In the genomic region with DNA sequence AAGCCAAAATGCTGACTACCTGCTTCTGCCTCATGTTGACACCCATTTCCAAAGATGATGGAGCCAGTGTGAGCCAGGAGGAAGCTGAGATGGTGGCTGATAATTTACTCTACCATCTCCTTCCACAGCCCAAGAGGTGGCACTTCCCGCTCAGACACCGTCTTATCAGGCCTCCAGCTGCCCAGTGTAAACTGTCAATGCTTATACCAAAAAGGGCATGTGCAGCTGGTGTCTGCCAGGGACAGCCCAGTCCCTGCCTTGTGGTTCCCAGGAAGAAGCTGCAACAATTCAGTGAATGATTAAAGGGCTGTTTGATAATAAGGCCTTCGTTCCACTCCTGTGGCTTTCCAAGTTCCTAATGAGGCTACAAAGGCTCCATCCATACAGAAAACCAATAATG, we compare ENCODE assay signal across 9 mouse cellular contexts. TPM values are rescaled to one million over a fixed set of nuclear protein-coding genes. Genes with fewer than 3 reads are reported as not detected.
DNase-seq lines count a peak whose midpoint lies in the region; ATAC-seq and TF ChIP-seq lines count a peak whose summit lies in the region.
"Had no signal": no experiment of that assay in that cellular context is flagged by ENCODE, and none has a peak within 500 bp of the region (broad histone marks: within the 10 kb centered on the region; RNA-seq: fewer than 3 reads in every experiment).

No protein-coding gene starts in this region.

- H3K27me3 ChIP-seq in hindbrain, embryonic 11.5 days (ENCODE audit: control insufficient read depth, insufficient read depth, low read length), result no peaks in the 10 kb centered on the region
- no peaks in the 10 kb centered on the region for H3K27me3 ChIP-seq in hindbrain, embryonic 10.5 days (ENCODE audit: insufficient read depth, poor library complexity, severe bottlenecking)
- no peaks in the 10 kb centered on the region for H3K27me3 ChIP-seq in stomach, embryonic 14.5 days (ENCODE audit: control insufficient read depth, insufficient read depth, low read length)
- H3K27me3 ChIP-seq in stomach, postnatal 0 days (ENCODE audit: control insufficient read depth, insufficient read depth, low read length), result no peaks in the 10 kb centered on the region
- H3K27me3 ChIP-seq in limb, embryonic 15.5 days, result no peaks in the 10 kb centered on the region
- no peaks in the 10 kb centered on the region for H3K27me3 ChIP-seq in stomach, embryonic 16.5 days (ENCODE audit: control insufficient read depth, insufficient read depth, low read length)

- peaks cover 8% of the 10 kb centered on the region for H3K36me3 ChIP-seq in hindbrain, embryonic 11.5 days (ENCODE audit: control insufficient read depth, insufficient read depth, low read length)
- H3K36me3 ChIP-seq in hindbrain, embryonic 10.5 days, result peaks cover 61% of the 10 kb centered on the region
- H3K36me3 ChIP-seq in stomach, embryonic 14.5 days (ENCODE audit: control insufficient read depth, insufficient read depth, low read length), result peaks cover 17% of the 10 kb centered on the region; the same call in 1 of the 2 replicates
- peaks cover 5% of the 10 kb centered on the region for H3K36me3 ChIP-seq in stomach, postnatal 0 days (ENCODE audit: control insufficient read depth, insufficient read depth, low read length)
- peaks cover 29% of the 10 kb centered on the region for H3K36me3 ChIP-seq in limb, embryonic 15.5 days
- peaks cover 8% of the 10 kb centered on the region; the same call in 1 of the 2 replicates for H3K36me3 ChIP-seq in stomach, embryonic 16.5 days (ENCODE audit: control insufficient read depth, insufficient read depth, low read length)

- H3K4me3 ChIP-seq in hindbrain, embryonic 11.5 days (ENCODE audit: low read depth, low read length), result no peak overlapping the region
- H3K4me3 ChIP-seq in hindbrain, embryonic 10.5 days, result no peak overlapping the region
- no peak overlapping the region for H3K4me3 ChIP-seq in stomach, embryonic 14.5 days (ENCODE audit: low read depth, low read length)
- no peak overlapping the region for H3K4me3 ChIP-seq in stomach, postnatal 0 days (ENCODE audit: low read depth, low read length)
- H3K4me3 ChIP-seq in limb, embryonic 15.5 days, result no peak overlapping the region
- no peak overlapping the region for H3K4me3 ChIP-seq in stomach, embryonic 16.5 days (replicated peaks; ENCODE audit: low read length)

- no peak overlapping the region for H3K9ac ChIP-seq in hindbrain, embryonic 11.5 days (ENCODE audit: low read depth, low read length)
- no peak overlapping the region for H3K9ac ChIP-seq in stomach, embryonic 14.5 days (replicated peaks; ENCODE audit: low read depth, low read length)
- no peak overlapping the region for H3K9ac ChIP-seq in stomach, postnatal 0 days (ENCODE audit: low read length)
- no peak overlapping the region for H3K9ac ChIP-seq in limb, embryonic 15.5 days
- H3K9ac ChIP-seq in stomach, embryonic 16.5 days (ENCODE audit: low read length), result no peak overlapping the region

- H3K4me1 ChIP-seq in hindbrain, embryonic 11.5 days (replicated peaks; ENCODE audit: control insufficient read depth, insufficient read depth, low read length), result no peaks in the 10 kb centered on the region
- peaks cover 11% of the 10 kb centered on the region for H3K4me1 ChIP-seq in hindbrain, embryonic 10.5 days (replicated peaks)
- H3K4me1 ChIP-seq in stomach, embryonic 14.5 days (ENCODE audit: control insufficient read depth, insufficient read depth, low read length), result 0 out of 2 replicates have a peak, but pooled peaks cover 6% of the 10 kb centered on the region
- no peaks in the 10 kb centered on the region for H3K4me1 ChIP-seq in stomach, postnatal 0 days (replicated peaks; ENCODE audit: control insufficient read depth, insufficient read depth)
- peaks cover 4% of the 10 kb centered on the region; the same call in 1 of the 2 replicates for H3K4me1 ChIP-seq in limb, embryonic 15.5 days
- H3K4me1 ChIP-seq in stomach, embryonic 16.5 days (ENCODE audit: control insufficient read depth, insufficient read depth, low read length), result peaks cover 5% of the 10 kb centered on the region

- no peak overlapping the region for H3K4me2 ChIP-seq in hindbrain, embryonic 11.5 days (replicated peaks; ENCODE audit: low read depth, low read length)
- no peak overlapping the region for H3K4me2 ChIP-seq in stomach, embryonic 14.5 days (replicated peaks; ENCODE audit: low read depth, low read length)
- H3K4me2 ChIP-seq in stomach, postnatal 0 days (replicated peaks; ENCODE audit: low read depth), result no peak overlapping the region
- H3K4me2 ChIP-seq in limb, embryonic 15.5 days, result no peak overlapping the region
- H3K4me2 ChIP-seq in stomach, embryonic 16.5 days (ENCODE audit: low read depth, low read length), result no peak overlapping the region

- no peak for DNase-seq in hindbrain, embryonic 11.5 days (ENCODE audit: low spot score)
- DNase-seq in hindbrain, embryonic 10.5 days (ENCODE audit: low spot score), result no peak
- DNase-seq in stomach, postnatal 0 days (ENCODE audit: low spot score), result no peak
- DNase-seq in urinary bladder, adult 2 months (ENCODE audit: low spot score), result no peak
- no peak for DNase-seq in thymus, postnatal 25 days

- peak overlapping the region; percentile 24; the same call in 1 of the 2 replicates for H3K27ac ChIP-seq in hindbrain, embryonic 11.5 days (ENCODE audit: low read depth, low read length)
- H3K27ac ChIP-seq in hindbrain, embryonic 10.5 days, result no peak overlapping the region; the same call in 1 of the 2 replicates
- peak overlapping the region; percentile 2; the same call in 1 of the 2 replicates for H3K27ac ChIP-seq in stomach, embryonic 14.5 days (ENCODE audit: low read length)
- no peak overlapping the region for H3K27ac ChIP-seq in stomach, postnatal 0 days (replicated peaks)
- 0 out of 2 replicates have a peak overlapping the region, but pooled peaks have one; percentile 48 for H3K27ac ChIP-seq in limb, embryonic 15.5 days
- peak overlapping the region; percentile 60; the same call in 1 of the 2 replicates for H3K27ac ChIP-seq in stomach, embryonic 16.5 days (ENCODE audit: low read length)

- TF ChIP-seq CTCF in stomach, postnatal 0 days (IDR thresholded peaks at IDR 0.05; ENCODE audit: low read depth), result no peak

- 62% methylated on average over 3 of the region's 3 CpGs for WGBS in hindbrain, embryonic 11.5 days
- 70% methylated on average over 3 of the region's 3 CpGs for WGBS in hindbrain, embryonic 10.5 days
- 26% methylated on average over 3 of the region's 3 CpGs for WGBS in stomach, embryonic 14.5 days
- WGBS in stomach, postnatal 0 days, result 32% methylated on average over 3 of the region's 3 CpGs
- whole genome bisulfite sequencing in limb, embryonic 15.5 days, result 68% methylated on average over 3 of the region's 3 CpGs
- WGBS in stomach, embryonic 16.5 days, result 27% methylated on average over 3 of the region's 3 CpGs

- no peak for TF ChIP-seq EP300 in stomach, postnatal 0 days (optimal IDR thresholded peaks at IDR 0.05)

- no peaks in the 10 kb centered on the region for H3K9me3 ChIP-seq in hindbrain, embryonic 11.5 days (ENCODE audit: control insufficient read depth, low read length)
- no peaks in the 10 kb centered on the region for H3K9me3 ChIP-seq in hindbrain, embryonic 10.5 days
- no peaks in the 10 kb centered on the region for H3K9me3 ChIP-seq in stomach, embryonic 14.5 days (ENCODE audit: control insufficient read depth, low read depth, low read length)
- H3K9me3 ChIP-seq in stomach, postnatal 0 days (ENCODE audit: control insufficient read depth, low read length), result no peaks in the 10 kb centered on the region
- H3K9me3 ChIP-seq in limb, embryonic 15.5 days, result no peaks in the 10 kb centered on the region
- no peaks in the 10 kb centered on the region for H3K9me3 ChIP-seq in stomach, embryonic 16.5 days (replicated peaks; ENCODE audit: control insufficient read depth, low read length)

- ATAC-seq in hindbrain, embryonic 11.5 days (ENCODE audit: low FRiP score), result 0 out of 2 replicates have a peak, but pooled peaks have one; percentile 43
- no peak for ATAC-seq in stomach, embryonic 14.5 days (ENCODE audit: insufficient number of reproducible peaks, insufficient read depth, low FRiP score, low read depth)
- no peak for ATAC-seq in stomach, postnatal 0 days (ENCODE audit: low FRiP score, low TSS enrichment)
- ATAC-seq in limb, embryonic 15.5 days (ENCODE audit: insufficient number of reproducible peaks, low FRiP score, low TSS enrichment, low read depth), result no peak
- peak; percentile 8; the same call in 1 of the 2 replicates for ATAC-seq in stomach, embryonic 16.5 days (ENCODE audit: insufficient read depth, low FRiP score)

RNA-seq across cellular contexts. Expression of a gene that starts 8.2 kb away (rescaled TPM):
- polyA plus RNA-seq in hindbrain, embryonic 11.5 days (2014; fragmentation: Nextera tagmentation; extraction: Ambion mirVana), result 2.5 and 3.0 TPM in 2 replicates
- 9.5 and 10.0 TPM in 2 replicates for polyA plus RNA-seq in hindbrain, embryonic 10.5 days (2016; fragmentation: Nextera tagmentation; extraction: Ambion mirVana)
- 0.77 and 0.91 TPM in 2 replicates for polyA plus RNA-seq in stomach, embryonic 14.5 days (2014; fragmentation: Nextera tagmentation; extraction: Ambion mirVana)
- 0.87 and 0.89 TPM in 2 replicates for polyA plus RNA-seq in stomach, postnatal 0 days (2015; fragmentation: Nextera tagmentation; extraction: Ambion mirVana)
- polyA plus RNA-seq in limb, embryonic 15.5 days (2015; fragmentation: Nextera tagmentation; extraction: Ambion mirVana), result 0.67 and 0.71 TPM in 2 replicates
- 0.59 and 1.6 TPM in 2 replicates for polyA plus RNA-seq in stomach, embryonic 16.5 days (2015; fragmentation: Nextera tagmentation; extraction: Ambion mirVana)
- polyA plus RNA-seq in urinary bladder, adult 2 months (2012; rRNA removed), result 0.41 and 0.44 TPM in 2 replicates
- polyA plus RNA-seq: large intestine, adult 2 months had no signal

RNA-seq across cellular contexts. Expression of a gene that starts 12.9 kb away (rescaled TPM):
- 0.32 and 0.69 TPM in 2 replicates for polyA plus RNA-seq in hindbrain, embryonic 11.5 days (2014; fragmentation: Nextera tagmentation; extraction: Ambion mirVana)
- 0.60 and 1.3 TPM in 2 replicates for polyA plus RNA-seq in hindbrain, embryonic 10.5 days (2016; fragmentation: Nextera tagmentation; extraction: Ambion mirVana)
- polyA plus RNA-seq in stomach, embryonic 14.5 days (2014; fragmentation: Nextera tagmentation; extraction: Ambion mirVana), result 0.17 TPM in 1 of 2 replicates, not detected in the other
- polyA plus RNA-seq in stomach, postnatal 0 days (2015; fragmentation: Nextera tagmentation; extraction: Ambion mirVana), result not detected in 2 replicates
- polyA plus RNA-seq in limb, embryonic 15.5 days (2015; fragmentation: Nextera tagmentation; extraction: Ambion mirVana), result 0.19 and 0.37 TPM in 2 replicates
- 0.14 TPM in 1 of 2 replicates, not detected in the other for polyA plus RNA-seq in stomach, embryonic 16.5 days (2015; fragmentation: Nextera tagmentation; extraction: Ambion mirVana)
- not detected in 2 replicates for polyA plus RNA-seq in urinary bladder, adult 2 months (2012; rRNA removed)
- polyA plus RNA-seq: large intestine, adult 2 months had no signal

RNA-seq across cellular contexts. Expression of a gene that starts 20.0 kb away (rescaled TPM):
- polyA plus RNA-seq in hindbrain, embryonic 11.5 days (2014; fragmentation: Nextera tagmentation; extraction: Ambion mirVana), result 10.8 and 12.5 TPM in 2 replicates
- polyA plus RNA-seq in hindbrain, embryonic 10.5 days (2016; fragmentation: Nextera tagmentation; extraction: Ambion mirVana), result 9.8 and 16.0 TPM in 2 replicates
- polyA plus RNA-seq in stomach, embryonic 14.5 days (2014; fragmentation: Nextera tagmentation; extraction: Ambion mirVana), result 3.2 and 4.1 TPM in 2 replicates
- 0.50 and 0.70 TPM in 2 replicates for polyA plus RNA-seq in stomach, postnatal 0 days (2015; fragmentation: Nextera tagmentation; extraction: Ambion mirVana)
- 3.7 and 4.0 TPM in 2 replicates for polyA plus RNA-seq in limb, embryonic 15.5 days (2015; fragmentation: Nextera tagmentation; extraction: Ambion mirVana)
- polyA plus RNA-seq in stomach, embryonic 16.5 days (2015; fragmentation: Nextera tagmentation; extraction: Ambion mirVana), result 1.4 and 1.7 TPM in 2 replicates
- 0.62 and 1.2 TPM in 2 replicates for polyA plus RNA-seq in urinary bladder, adult 2 months (2012; rRNA removed)

RNA-seq across cellular contexts. Expression of a gene that starts 31.0 kb away (rescaled TPM):
- 13.0 and 16.9 TPM in 2 replicates for polyA plus RNA-seq in hindbrain, embryonic 11.5 days (2014; fragmentation: Nextera tagmentation; extraction: Ambion mirVana)
- polyA plus RNA-seq in hindbrain, embryonic 10.5 days (2016; fragmentation: Nextera tagmentation; extraction: Ambion mirVana), result 41.4 and 43.8 TPM in 2 replicates
- polyA plus RNA-seq in stomach, embryonic 14.5 days (2014; fragmentation: Nextera tagmentation; extraction: Ambion mirVana), result 7.4 and 9.8 TPM in 2 replicates
- 5.7 and 6.1 TPM in 2 replicates for polyA plus RNA-seq in stomach, postnatal 0 days (2015; fragmentation: Nextera tagmentation; extraction: Ambion mirVana)
- polyA plus RNA-seq in limb, embryonic 15.5 days (2015; fragmentation: Nextera tagmentation; extraction: Ambion mirVana), result 18.3 and 23.1 TPM in 2 replicates
- polyA plus RNA-seq in stomach, embryonic 16.5 days (2015; fragmentation: Nextera tagmentation; extraction: Ambion mirVana), result 8.1 and 9.3 TPM in 2 replicates
- polyA plus RNA-seq in urinary bladder, adult 2 months (2012; rRNA removed), result 5.0 TPM in 2 replicates

Comparison
In these comparisons a context has a peak if more than half of its experiments do, and no peak if none do; other contexts are left out.
1. ATAC-seq: peak in hindbrain, embryonic 11.5 days (single experiment) and stomach, embryonic 16.5 days (single experiment); none in stomach, embryonic 14.5 days (single experiment), stomach, postnatal 0 days (single experiment) and limb, embryonic 15.5 days (single experiment).
2. H3K27ac ChIP-seq: peak in hindbrain, embryonic 11.5 days (single experiment), stomach, embryonic 14.5 days (single experiment), limb, embryonic 15.5 days (single experiment) and stomach, embryonic 16.5 days (single experiment); none in hindbrain, embryonic 10.5 days (single experiment) and stomach, postnatal 0 days (single experiment).